Mouse (Mus musculus) limb, embryonic 14.5 days (tissue): ENCODE measurements at regions not wholly inside any gene's neighbourhood (a gene's known extent, or its start where the extent isn't known, plus 50 kb on each side); places are given as distances from the start of the nearest gene placed in this dataset.

Source experiments
- ATAC-seq: fragments of 200-750 bp; cut with Nextera tagmentation; 2 replicates; pipeline ENCODE4 v1.8.0; 2017; ENCODE audit warnings: low read depth, moderate number of reproducible peaks, moderate TSS enrichment; ENCODE audit not compliant: low FRiP score
- DNase-seq: peaks from one replicate; pipeline ENCODE4 v3.0.0-alpha.2; 2015; ENCODE audit warnings: low spot score
- H3K27ac ChIP-seq: fragments of 300-500 bp; sonication (generic); replicated peaks from 2 replicates; pipeline ENCODE4 v1.5.1; 2014; ENCODE audit warnings: low read depth, mild to moderate bottlenecking, low read length, moderate library complexity, mixed read lengths
- H3K27me3 ChIP-seq: fragments of 300-500 bp; sonication (generic); 2 replicates; pipeline ENCODE4 v1.6.1; 2014; ENCODE audit warnings: low read length, mixed read lengths; ENCODE audit not compliant: control insufficient read depth, insufficient read depth
- H3K36me3 ChIP-seq: fragments of 300-500 bp; sonication (generic); 2 replicates; pipeline ENCODE4 v1.6.1; 2014; ENCODE audit warnings: mild to moderate bottlenecking, low read length, moderate library complexity, mixed read lengths; ENCODE audit not compliant: control insufficient read depth, insufficient read depth
- H3K4me1 ChIP-seq: fragments of 300-500 bp; sonication (generic); 2 replicates; pipeline ENCODE4 v1.6.1; 2014; ENCODE audit warnings: antibody characterized with exemption, low read length, mixed read lengths; ENCODE audit not compliant: control insufficient read depth, insufficient read depth
- H3K4me2 ChIP-seq: fragments of 300-500 bp; sonication (generic); replicated peaks from 2 replicates; pipeline ENCODE4 v1.6.1; 2014; ENCODE audit warnings: low read depth, mild to moderate bottlenecking, low read length, moderate library complexity; ENCODE audit not compliant: severe bottlenecking
- H3K4me3 ChIP-seq: fragments of 300-500 bp; sonication (generic); replicated peaks from 2 replicates; pipeline ENCODE4 v1.5.1; 2014; ENCODE audit warnings: low read length
- H3K9ac ChIP-seq: fragments of 300-500 bp; sonication (generic); 2 replicates; pipeline ENCODE4 v1.6.1; 2014; ENCODE audit warnings: mild to moderate bottlenecking, low read depth, low read length, moderate library complexity; ENCODE audit not compliant: severe bottlenecking
- H3K9me3 ChIP-seq: fragments of 300-500 bp; sonication (generic); 2 replicates; pipeline ENCODE4 v1.6.1; 2016; ENCODE audit warnings: low read length; ENCODE audit not compliant: control insufficient read depth
- POLR2A ChIP-seq: fragments of 200-500 bp; IDR thresholded peaks from 2 replicates; pipeline ENCODE4 v1.8.0; 2012; ENCODE audit warnings: inconsistent platforms, mild to moderate bottlenecking, moderate library complexity, borderline replicate concordance; ENCODE audit not compliant: insufficient read depth, insufficient read length; ENCODE audit errors: extremely low read depth
- WGBS: fragments of 180-500 bp; shearing (Covaris S2); extraction: QIAGEN DNeasy Blood & Tissue Kit; methylation state at CpG from one replicate; pipeline ENCODE4 v1.1.7; 2014; 5-methylcytosine and 5-hydroxymethylcytosine counted together

DNA sequence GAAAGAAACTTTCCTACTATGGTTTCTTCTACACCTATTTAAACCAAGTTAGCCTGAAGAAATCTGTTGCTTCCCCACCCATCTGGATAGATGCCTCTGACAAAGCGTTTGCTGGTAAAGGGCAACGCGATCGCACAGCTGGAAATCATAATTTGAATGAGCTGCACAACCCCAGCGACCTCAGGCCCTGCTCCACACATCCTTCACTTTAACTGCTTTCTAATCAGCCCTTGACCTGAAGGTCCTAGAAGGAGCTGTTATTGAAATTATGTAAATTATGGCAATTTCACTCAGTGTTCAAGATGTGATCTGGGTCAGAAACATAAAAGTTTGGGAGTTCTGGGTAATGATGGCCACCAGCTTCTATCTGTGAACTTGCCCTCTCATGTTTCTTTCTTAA, 201.5 kb upstream of the Mctp2 start:
- no peak for ATAC-seq
- Histone ChIP-seq H3K4me1 (peaks cover 21% of the 10 kb centered on the region), H3K27me3 (no peaks in the 10 kb centered on the region), H3K36me3 (no peaks in the 10 kb centered on the region), H3K4me2 (no peak overlapping the region), H3K9me3 (no peaks in the 10 kb centered on the region), H3K4me3 (no peak overlapping the region), H3K9ac (no peak overlapping the region), H3K27ac (no peak overlapping the region)
- no peak for TF ChIP-seq POLR2A
- no peak for DNase-seq
- 25% methylated on average over 5 of the region's 5 CpGs for WGBS

- ATAC-seq (no peak), DNase-seq (no peak)
- Histone ChIP-seq H3K9me3 (no peaks in the 10 kb centered on the region), H3K4me2 (no peak overlapping the region), H3K27ac (no peak overlapping the region), H3K4me1 (peaks cover 16% of the 10 kb centered on the region), H3K36me3 (no peaks in the 10 kb centered on the region), H3K4me3 (no peak overlapping the region), H3K27me3 (no peaks in the 10 kb centered on the region), H3K9ac (no peak overlapping the region)
- WGBS, result 60% methylated on average over 4 of the region's 4 CpGs
- TF ChIP-seq POLR2A, result no peak
These were observed 203.7 kb upstream of the Mctp2 start for GRCm38 (mm10) chr7:72510116-72510515.

DNA sequence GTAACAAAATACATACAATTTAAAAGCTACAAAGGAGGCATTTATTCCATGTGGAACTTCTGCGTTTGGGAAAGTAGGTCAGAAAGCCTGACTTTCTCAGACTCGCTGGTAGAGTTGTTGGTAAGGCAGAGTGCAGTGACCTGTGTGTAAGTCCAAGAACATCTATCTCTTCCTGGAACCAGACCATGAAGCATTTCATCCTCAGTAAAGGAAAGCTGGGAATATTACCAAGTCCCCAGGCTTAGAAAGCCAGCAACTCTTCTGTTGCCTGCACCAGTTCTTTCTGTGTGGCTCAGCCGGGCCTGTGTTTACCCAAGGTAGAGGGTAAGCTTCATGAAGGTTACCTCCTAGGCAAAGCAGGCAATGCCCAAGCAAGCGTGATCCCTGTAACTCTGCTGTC, 207.0 kb upstream of the Mctp2 start:
- Histone ChIP-seq H3K4me2 (no peak overlapping the region), H3K27me3 (no peaks in the 10 kb centered on the region), H3K4me3 (no peak overlapping the region), H3K9me3 (no peaks in the 10 kb centered on the region), H3K9ac (no peak overlapping the region), H3K27ac (no peak overlapping the region), H3K36me3 (no peaks in the 10 kb centered on the region), H3K4me1 (no peaks in the 10 kb centered on the region)
- DNase-seq (no peak), ATAC-seq (no peak)
- no peak for TF ChIP-seq POLR2A
- WGBS, result 70% methylated on average over 4 of the region's 4 CpGs

DNA sequence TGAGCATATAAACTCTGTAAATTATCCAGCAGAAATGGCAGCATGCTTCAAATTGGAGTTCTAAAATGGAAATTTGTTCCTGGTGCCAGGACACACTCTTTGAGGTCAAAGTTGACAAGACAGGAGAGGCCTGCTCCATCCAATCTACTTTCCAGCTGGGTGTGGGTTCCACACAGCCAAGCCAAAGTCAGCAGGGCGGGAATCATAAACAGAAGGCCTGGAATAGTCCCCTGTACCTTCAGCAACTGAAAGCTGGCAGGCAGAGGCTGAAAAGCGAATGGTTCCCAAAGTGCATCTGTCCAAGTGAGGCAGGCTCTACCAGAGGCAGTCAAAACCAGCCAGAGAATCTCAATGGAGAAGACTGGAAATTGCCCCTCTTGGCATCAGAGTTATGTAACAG, 208.4 kb upstream of the Mctp2 start:
- Histone ChIP-seq H3K4me2 (no peak overlapping the region), H3K9me3 (no peaks in the 10 kb centered on the region), H3K9ac (no peak overlapping the region), H3K27ac (no peak overlapping the region), H3K36me3 (no peaks in the 10 kb centered on the region), H3K4me3 (no peak overlapping the region), H3K27me3 (no peaks in the 10 kb centered on the region), H3K4me1 (peaks cover 7% of the 10 kb centered on the region; the same call in 1 of the 2 replicates)
- WGBS, result 75% methylated on average over 2 of the region's 2 CpGs
- no peak for TF ChIP-seq POLR2A
- peak; percentile 47; the same call in 1 of the 2 replicates for ATAC-seq
- peak; percentile 21 for DNase-seq

DNA sequence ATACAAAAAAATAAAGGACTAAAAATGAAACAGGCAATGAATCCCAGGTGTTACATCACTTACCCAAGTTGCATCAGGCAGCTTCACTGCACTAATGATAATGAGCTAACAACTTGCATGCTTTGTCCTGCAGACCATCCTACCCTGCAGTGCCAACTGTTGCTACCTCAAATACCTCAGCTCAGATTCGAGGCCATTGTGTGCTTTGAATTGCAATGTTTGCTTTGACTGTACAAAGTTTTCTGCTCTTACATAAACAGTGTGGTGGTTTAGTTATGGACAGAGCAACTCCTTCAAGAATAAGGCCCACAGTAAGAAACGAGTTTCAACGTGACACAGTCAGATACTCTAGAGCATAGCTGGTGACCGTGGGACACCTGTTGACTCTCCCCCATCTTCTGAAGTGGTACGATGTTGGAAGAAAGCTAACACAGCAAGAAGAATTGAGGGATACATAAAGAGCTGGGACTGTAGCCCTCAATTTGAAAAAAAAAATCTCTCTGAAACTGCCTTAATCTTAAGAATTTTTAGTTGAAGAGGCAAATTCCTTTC, 212.1 kb upstream of the Mctp2 start:
- no peak overlapping the region for H3K4me2 ChIP-seq
- no peaks in the 10 kb centered on the region for H3K36me3 ChIP-seq
- H3K4me3 ChIP-seq, result no peak overlapping the region
- H3K27ac ChIP-seq, result no peak overlapping the region
- DNase-seq, result no peak
- H3K4me1 ChIP-seq, result peaks cover 7% of the 10 kb centered on the region; the same call in 1 of the 2 replicates
- TF ChIP-seq POLR2A, result no peak
- no peaks in the 10 kb centered on the region for H3K27me3 ChIP-seq
- WGBS, result 64% methylated on average over 5 of the region's 5 CpGs
- ATAC-seq, result no peak
- H3K9ac ChIP-seq, result no peak overlapping the region
- H3K9me3 ChIP-seq, result no peaks in the 10 kb centered on the region

GRCm38 (mm10) chr7:72519359-72520115, 213.1 kb upstream of the Mctp2 start:
- Histone ChIP-seq H3K9ac (no peak overlapping the region), H3K36me3 (no peaks in the 10 kb centered on the region), H3K27me3 (no peaks in the 10 kb centered on the region), H3K4me3 (no peak overlapping the region), H3K4me1 (peaks cover 7% of the 10 kb centered on the region; the same call in 1 of the 2 replicates), H3K4me2 (no peak overlapping the region), H3K27ac (no peak overlapping the region), H3K9me3 (no peaks in the 10 kb centered on the region)
- no peak for TF ChIP-seq POLR2A
- 61% methylated on average over 6 of the region's 6 CpGs for WGBS
- 0 out of 2 replicates have a peak, but pooled peaks have one; percentile 9 for ATAC-seq
- DNase-seq, result peak; percentile 12
